8 mouse cellular contexts compared by ENCODE assay signal in genomic region chr11:43385055-43385649, GRCm38 (mm10). TPM values are rescaled to one million over a fixed set of nuclear protein-coding genes. Genes with fewer than 3 reads are reported as not detected.
DNase-seq lines count a peak whose midpoint lies in the region; ATAC-seq and TF ChIP-seq lines count a peak whose summit lies in the region.

No protein-coding gene starts in this region.

- H3K4me3 ChIP-seq in embryonic facial prominence, embryonic 15.5 days (replicated peaks) = peak overlapping the region; percentile 34
- peak overlapping the region; percentile 39 for H3K4me3 ChIP-seq in heart, embryonic 11.5 days (ENCODE audit: low read depth, low read length)
- H3K4me3 ChIP-seq in limb, embryonic 15.5 days = peak overlapping the region; percentile 31
- H3K4me3 ChIP-seq in midbrain, embryonic 15.5 days = peak overlapping the region; percentile 34
- peak overlapping the region; percentile 57 for H3K4me3 ChIP-seq in spleen, adult 2 months (ENCODE audit: extremely low read depth, insufficient read depth, insufficient read length)

- H3K27me3 ChIP-seq in embryonic facial prominence, embryonic 15.5 days = peaks cover 12% of the 10 kb centered on the region
- no peaks in the 10 kb centered on the region for H3K27me3 ChIP-seq in heart, embryonic 11.5 days (ENCODE audit: control insufficient read depth, insufficient read depth, low read length)
- H3K27me3 ChIP-seq in limb, embryonic 15.5 days = peaks cover 10% of the 10 kb centered on the region; the same call in 1 of the 2 replicates
- H3K27me3 ChIP-seq in midbrain, embryonic 15.5 days (replicated peaks) = no peaks in the 10 kb centered on the region
- H3K27me3 ChIP-seq in spleen, adult 2 months (ENCODE audit: control insufficient read depth, insufficient read depth, low read length) = no peaks in the 10 kb centered on the region

- no peaks in the 10 kb centered on the region for H3K9me3 ChIP-seq in embryonic facial prominence, embryonic 15.5 days (replicated peaks)
- no peaks in the 10 kb centered on the region for H3K9me3 ChIP-seq in heart, embryonic 11.5 days (replicated peaks; ENCODE audit: control insufficient read depth, low read length)
- H3K9me3 ChIP-seq in limb, embryonic 15.5 days = no peaks in the 10 kb centered on the region
- no peaks in the 10 kb centered on the region for H3K9me3 ChIP-seq in midbrain, embryonic 15.5 days

- peak overlapping the region; percentile 57 for H3K4me2 ChIP-seq in embryonic facial prominence, embryonic 15.5 days (replicated peaks)
- H3K4me2 ChIP-seq in heart, embryonic 11.5 days = peak overlapping the region; percentile 84
- H3K4me2 ChIP-seq in limb, embryonic 15.5 days = peak overlapping the region; percentile 53
- peak overlapping the region; percentile 67 for H3K4me2 ChIP-seq in midbrain, embryonic 15.5 days

- DNase-seq in 3134 (ENCODE audit: extremely low read depth, insufficient read length, low spot score) = peak; percentile 81
- peak; percentile 67 for DNase-seq in adrenal gland, postnatal 10 days
- peak; percentile 65 for DNase-seq in kidney, adult 9 months
- peak; percentile 68 to 72 for DNase-seq in spleen, adult 2 months (ENCODE audit: low read depth in 1 of 2, low spot score in 2 of 2)

- TF ChIP-seq CTCF in spleen, adult 2 months (IDR thresholded peaks at IDR 0.05; ENCODE audit: extremely low read depth, insufficient read depth, insufficient read length, insufficient replicate concordance) = no peak

- H3K36me3 ChIP-seq in embryonic facial prominence, embryonic 15.5 days = no peaks in the 10 kb centered on the region
- H3K36me3 ChIP-seq in heart, embryonic 11.5 days (ENCODE audit: control insufficient read depth, insufficient read depth, low read length) = no peaks in the 10 kb centered on the region
- H3K36me3 ChIP-seq in limb, embryonic 15.5 days = no peaks in the 10 kb centered on the region
- no peaks in the 10 kb centered on the region for H3K36me3 ChIP-seq in midbrain, embryonic 15.5 days (replicated peaks)
- no peaks in the 10 kb centered on the region for H3K36me3 ChIP-seq in spleen, adult 2 months (ENCODE audit: control insufficient read depth, insufficient read depth, low read length)

- no peak overlapping the region; the same call in 1 of the 2 replicates for H3K27ac ChIP-seq in embryonic facial prominence, embryonic 15.5 days (replicated peaks)
- H3K27ac ChIP-seq in heart, embryonic 11.5 days (ENCODE audit: low read depth, low read length) = peak overlapping the region; percentile 54; the same call in 1 of the 2 replicates
- H3K27ac ChIP-seq in limb, embryonic 15.5 days = 0 out of 2 replicates have a peak overlapping the region, but pooled peaks have one; percentile 38
- peak overlapping the region; percentile 79 for H3K27ac ChIP-seq in midbrain, embryonic 15.5 days
- H3K27ac ChIP-seq in spleen, adult 2 months (ENCODE audit: insufficient read depth, low read length) = peak overlapping the region; percentile 87

- ATAC-seq in embryonic facial prominence, embryonic 15.5 days (ENCODE audit: insufficient number of reproducible peaks, low FRiP score, low TSS enrichment, low read depth) = peak; percentile 69; the same call in 1 of the 2 replicates
- ATAC-seq in heart, embryonic 11.5 days (replicated peaks; ENCODE audit: insufficient number of reproducible peaks, low FRiP score, low TSS enrichment) = peak; percentile 80
- no peak; the same call in 1 of the 2 replicates for ATAC-seq in limb, embryonic 15.5 days (ENCODE audit: insufficient number of reproducible peaks, low FRiP score, low TSS enrichment, low read depth)
- ATAC-seq in midbrain, embryonic 15.5 days (replicated peaks) = peak; percentile 88

- peaks cover 12% of the 10 kb centered on the region; the same call in 1 of the 2 replicates for H3K4me1 ChIP-seq in embryonic facial prominence, embryonic 15.5 days
- H3K4me1 ChIP-seq in heart, embryonic 11.5 days (ENCODE audit: control insufficient read depth, insufficient read depth, low read length) = 0 out of 2 replicates have a peak, but pooled peaks cover 2% of the 10 kb centered on the region
- peaks cover 8% of the 10 kb centered on the region; the same call in 1 of the 2 replicates for H3K4me1 ChIP-seq in limb, embryonic 15.5 days
- peaks cover 14% of the 10 kb centered on the region for H3K4me1 ChIP-seq in midbrain, embryonic 15.5 days
- peaks cover 36% of the 10 kb centered on the region; the same call in 1 of the 2 replicates for H3K4me1 ChIP-seq in spleen, adult 2 months (ENCODE audit: control insufficient read depth, insufficient read depth, insufficient read length)

- WGBS in embryonic facial prominence, embryonic 15.5 days = 2% methylated on average over 18 of the region's 18 CpGs
- WGBS in heart, embryonic 11.5 days (ENCODE audit: insufficient replicate concordance) = 1% methylated on average over 18 of the region's 18 CpGs
- WGBS in limb, embryonic 15.5 days = 4% methylated on average over 18 of the region's 18 CpGs
- WGBS in midbrain, embryonic 15.5 days = under 1% methylated on average over 18 of the region's 18 CpGs
- under 1% methylated on average over 18 of the region's 18 CpGs for WGBS in spleen, adult 2 months

- peak overlapping the region; percentile 4; the same call in 1 of the 2 replicates for H3K9ac ChIP-seq in embryonic facial prominence, embryonic 15.5 days
- peak overlapping the region; percentile 75 for H3K9ac ChIP-seq in heart, embryonic 11.5 days (ENCODE audit: low read depth, low read length)
- 0 out of 2 replicates have a peak overlapping the region, but pooled peaks have one; percentile 31 for H3K9ac ChIP-seq in limb, embryonic 15.5 days
- H3K9ac ChIP-seq in midbrain, embryonic 15.5 days = peak overlapping the region; percentile 42

- no peak for TF ChIP-seq POLR2A in spleen, adult 2 months (IDR thresholded peaks at IDR 0.05; ENCODE audit: low read depth, low read length)

RNA-seq across cellular contexts. Expression of gene Pttg1, which starts 40.9 kb away (rescaled TPM):
- 10 to 100 TPM; 44.3 to 48.8 TPM for total RNA-seq in adrenal gland, postnatal 10 days (2021)
- polyA plus RNA-seq in embryonic facial prominence, embryonic 15.5 days (2015; fragmentation: Nextera tagmentation; extraction: Ambion mirVana) = 76.3 and 83.4 TPM in 2 replicates
- 112 and 119 TPM in 2 replicates for polyA plus RNA-seq in heart, embryonic 11.5 days (2014; fragmentation: Nextera tagmentation; extraction: Ambion mirVana)
- 74.1 and 78.7 TPM in 2 replicates for polyA plus RNA-seq in limb, embryonic 15.5 days (2015; fragmentation: Nextera tagmentation; extraction: Ambion mirVana)
- 37.4 and 43.8 TPM in 2 replicates for polyA plus RNA-seq in midbrain, embryonic 15.5 days (2015; fragmentation: Nextera tagmentation; extraction: Ambion mirVana)
- 11.4 and 15.6 TPM in 2 replicates for polyA plus RNA-seq in spleen, adult 2 months (2012; rRNA removed)

RNA-seq across cellular contexts. Expression of gene Slu7, which starts 48.4 kb away (rescaled TPM):
- total RNA-seq in adrenal gland, postnatal 10 days (2021) = 10 to 100 TPM; 36.4 to 38.6 TPM
- 56.9 and 58.5 TPM in 2 replicates for polyA plus RNA-seq in embryonic facial prominence, embryonic 15.5 days (2015; fragmentation: Nextera tagmentation; extraction: Ambion mirVana)
- 39.2 and 42.1 TPM in 2 replicates for polyA plus RNA-seq in heart, embryonic 11.5 days (2014; fragmentation: Nextera tagmentation; extraction: Ambion mirVana)
- polyA plus RNA-seq in limb, embryonic 15.5 days (2015; fragmentation: Nextera tagmentation; extraction: Ambion mirVana) = 55.0 and 60.2 TPM in 2 replicates
- 65.3 and 66.8 TPM in 2 replicates for polyA plus RNA-seq in midbrain, embryonic 15.5 days (2015; fragmentation: Nextera tagmentation; extraction: Ambion mirVana)
- polyA plus RNA-seq in spleen, adult 2 months (2012; rRNA removed) = 2.3 and 3.1 TPM in 2 replicates

Comparison
In these comparisons a context has a peak if more than half of its experiments do, and no peak if none do; other contexts are left out.
1. H3K9ac ChIP-seq: peak in every context shown above with its lines; median percentile 75 in heart, embryonic 11.5 days; 42 in midbrain, embryonic 15.5 days; 31 in limb, embryonic 15.5 days; 4 in embryonic facial prominence, embryonic 15.5 days.